Mouse (Mus musculus): ENCODE measurements around the gene Trim80. TPM values are rescaled to one million over a fixed set of nuclear protein-coding genes. Genes with fewer than 3 reads are reported as not detected.
A peak's percentile ranks its signal among the peaks of the same experiment; 100 is the strongest.
"Not testable (repeated sequence)": the region's sequence is repeated elsewhere in the genome, so short reads cannot be mapped to it uniquely, and the experiment has no call there.

Trim80 gene
- polyA plus RNA-seq, 1 experiment from 2014 or later, result not detected

DNA sequence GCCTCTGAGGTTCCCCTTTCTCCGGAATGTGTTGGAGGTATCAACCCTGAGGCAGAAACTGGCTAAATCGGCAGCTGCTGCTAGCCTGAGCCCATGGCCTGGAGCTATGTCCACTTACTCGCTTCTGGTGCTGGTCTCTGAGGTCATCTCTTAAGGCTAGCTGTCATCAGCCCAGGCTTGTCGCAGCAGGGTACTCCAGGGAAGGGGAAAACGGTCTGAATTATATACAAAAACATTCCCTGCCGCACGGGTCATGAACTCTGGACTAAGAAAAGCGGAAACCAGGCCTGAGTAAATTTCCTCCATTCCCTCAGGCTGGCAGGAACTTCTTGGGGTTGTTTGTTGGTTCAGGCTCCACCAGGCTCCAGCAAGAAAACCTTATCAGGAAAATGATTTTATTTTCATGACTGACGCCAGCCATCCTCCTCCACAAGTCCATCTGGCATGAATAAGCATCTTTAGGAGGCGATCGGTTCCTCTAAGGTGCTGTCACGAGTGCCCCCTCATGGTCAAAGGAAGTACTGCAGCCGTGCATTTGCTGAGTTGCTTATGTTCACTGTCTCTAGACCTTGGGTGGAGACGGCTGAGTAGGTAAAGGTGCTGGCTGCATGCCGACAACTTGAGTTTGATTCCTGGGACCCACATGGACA is 33.4 kb downstream of the Trim80 start:
- Histone ChIP-seq H3K4me2 (replicated peaks) (peak overlapping the region; percentile 3; the same call in 1 of the 2 replicates), H3K27ac (no peak overlapping the region), H3K9ac (no peak overlapping the region), H3K4me1 (peaks cover 24% of the 10 kb centered on the region), H3K36me3 (no peaks in the 10 kb centered on the region), H3K9me3 (no peaks in the 10 kb centered on the region), H3K27me3 (replicated peaks) (no peaks in the 10 kb centered on the region), H3K4me3 (no peak overlapping the region)
- ATAC-seq (ENCODE audit: low FRiP score, low read depth), result no peak
- WGBS, result 23% methylated on average over 15 of the region's 15 CpGs

DNA sequence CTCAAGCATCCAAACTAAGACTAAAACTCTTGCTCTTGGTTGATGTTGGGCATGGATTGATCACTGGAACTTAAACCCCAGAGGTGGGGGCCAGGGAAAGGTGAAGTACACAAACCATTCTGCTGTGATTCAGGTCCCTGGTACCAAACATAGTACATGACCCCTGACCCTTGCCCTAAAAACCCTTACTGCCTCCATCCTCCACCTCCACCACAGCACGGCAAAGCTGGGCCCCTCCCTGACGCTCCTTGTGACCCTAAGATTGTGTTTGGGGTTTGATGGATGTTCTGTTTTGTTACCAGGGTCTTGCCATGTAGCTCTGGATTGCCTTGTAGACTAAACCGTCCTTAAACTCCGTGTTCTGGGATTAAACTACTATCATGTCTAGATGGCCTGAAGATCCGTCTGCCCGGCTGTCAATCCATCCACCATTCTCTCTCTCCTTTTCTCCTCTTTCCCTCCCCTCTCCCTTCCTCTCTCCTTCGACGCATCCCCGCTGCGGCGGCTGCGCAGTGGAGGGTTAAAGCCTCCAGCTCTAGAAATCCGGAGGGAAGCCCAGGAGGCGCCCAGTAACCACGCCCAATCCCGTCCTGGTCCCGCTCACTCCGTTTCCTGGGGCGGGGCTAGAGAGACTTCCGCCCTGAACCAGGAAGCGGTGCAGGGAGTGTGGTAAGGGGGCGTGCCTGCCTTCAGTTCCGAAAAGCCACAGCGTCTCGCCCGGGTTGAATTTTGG is 34.8 kb downstream of the Trim80 start, which contains the start of gene Armc7:
Armc7 (plus strand) TSS at position 643 of the 733 bp plus-strand sequence.
- Histone ChIP-seq H3K4me1 (peaks cover 24% of the 10 kb centered on the region), H3K9me3 (no peaks in the 10 kb centered on the region), H3K4me2 (replicated peaks) (peak within 1 kb of the TSS; percentile 98), H3K27ac (peak within 1 kb of the TSS; percentile 17; the same call in 1 of the 2 replicates), H3K4me3 (peak within 1 kb of the TSS; percentile 82), H3K36me3 (no peaks in the 10 kb centered on the region), H3K9ac (peak within 1 kb of the TSS; percentile 79), H3K27me3 (replicated peaks) (no peaks in the 10 kb centered on the region)
- peak; percentile 95 for ATAC-seq (ENCODE audit: low FRiP score, low read depth)
- under 1% methylated on average over 26 of the region's 26 CpGs for whole genome bisulfite sequencing

- ATAC-seq (ENCODE audit: low FRiP score, low read depth), result no peak
- Histone ChIP-seq H3K27me3 (replicated peaks) (no peaks in the 10 kb centered on the region), H3K4me3 (peak overlapping the region; percentile 82), H3K4me2 (replicated peaks) (peak overlapping the region; percentile 98), H3K9ac (peak overlapping the region; percentile 79), H3K36me3 (no peaks in the 10 kb centered on the region), H3K4me1 (peaks cover 24% of the 10 kb centered on the region), H3K27ac (no peak overlapping the region), H3K9me3 (no peaks in the 10 kb centered on the region)
- 6% methylated on average over 28 of the region's 28 CpGs for WGBS
Measured at GRCm38 (mm10) chr11:115475758-115476237, 35.5 kb downstream of the Trim80 start.

DNA sequence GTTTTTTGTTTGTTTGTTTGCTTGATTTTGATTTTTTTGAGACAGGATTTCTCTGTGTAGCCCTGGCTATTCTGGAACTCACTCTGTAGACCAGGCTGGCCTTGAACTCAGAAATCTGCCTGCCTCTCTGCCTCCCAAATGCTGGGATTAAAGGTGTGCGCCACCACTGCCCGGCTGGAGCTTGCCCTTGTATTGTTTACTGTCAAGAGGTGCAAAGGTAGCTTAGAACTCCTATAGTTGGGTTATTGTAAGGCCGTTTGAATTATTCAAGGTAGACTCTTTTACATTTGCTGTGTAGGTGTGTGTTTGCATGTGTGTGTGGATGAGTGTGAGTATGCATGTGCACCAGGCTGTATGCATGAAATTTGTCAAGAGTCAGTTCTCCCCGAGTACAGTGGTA is 36.3 kb downstream of the Trim80 start:
- Histone ChIP-seq H3K4me1 (peaks cover 24% of the 10 kb centered on the region), H3K4me2 (replicated peaks) (peak overlapping the region; percentile 98)
- whole genome bisulfite sequencing, result 86% methylated on average over 4 of the region's 4 CpGs
- not testable (repeated sequence) for H3K4me3 ChIP-seq; H3K36me3 ChIP-seq; ATAC-seq (ENCODE audit: low FRiP score, low read depth); H3K27ac ChIP-seq; H3K9ac ChIP-seq; H3K27me3 ChIP-seq (replicated peaks); H3K9me3 ChIP-seq

GRCm38 (mm10) chr11:115477388-115477787 is 37.0 kb downstream of the Trim80 start:
- ATAC-seq (ENCODE audit: low FRiP score, low read depth); H3K36me3 ChIP-seq; H3K27me3 ChIP-seq (replicated peaks); H3K4me3 ChIP-seq; H3K4me2 ChIP-seq (replicated peaks); H3K27ac ChIP-seq; H3K9me3 ChIP-seq; H3K9ac ChIP-seq: not testable (repeated sequence)
- H3K4me1 ChIP-seq, result peaks cover 24% of the 10 kb centered on the region
- WGBS, result 86% methylated on average over 7 of the region's 7 CpGs

DNA sequence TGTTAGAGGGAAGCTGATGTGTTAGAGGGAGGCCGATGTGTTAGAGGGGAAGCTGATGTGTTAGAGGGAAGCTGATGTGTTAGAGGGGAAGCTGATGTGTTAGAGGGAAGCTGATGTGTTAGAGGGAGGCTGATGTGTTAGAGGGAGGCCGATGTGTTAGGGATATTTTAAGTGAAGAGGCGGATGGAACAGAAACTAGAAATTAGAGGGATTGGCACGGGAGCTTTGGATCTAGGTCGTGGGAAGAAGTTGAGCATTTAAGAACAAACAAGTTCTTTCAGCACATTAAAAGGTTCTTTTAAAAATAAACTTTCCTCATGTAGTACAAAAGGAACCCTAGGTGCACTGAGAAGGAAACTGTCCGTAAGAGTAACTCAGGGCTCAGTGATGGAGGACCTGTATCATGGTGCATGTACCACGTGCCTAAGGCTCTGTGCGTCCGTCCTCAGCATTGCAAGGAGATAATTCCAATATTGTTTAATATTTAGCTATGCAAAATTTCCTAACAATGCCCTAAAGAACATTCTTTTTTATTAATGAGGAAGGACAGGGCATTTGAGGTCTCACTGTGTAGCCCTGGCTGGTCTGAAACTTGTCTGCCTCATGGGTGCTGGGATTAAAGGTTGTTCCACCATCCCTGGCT is 38.1 kb downstream of the Trim80 start:
- Histone ChIP-seq H3K36me3 (no peaks in the 10 kb centered on the region), H3K4me1 (peaks cover 21% of the 10 kb centered on the region), H3K27ac (no peak overlapping the region), H3K27me3 (replicated peaks) (no peaks in the 10 kb centered on the region), H3K4me2 (replicated peaks) (no peak overlapping the region), H3K4me3 (no peak overlapping the region), H3K9ac (no peak overlapping the region), H3K9me3 (no peaks in the 10 kb centered on the region)
- ATAC-seq (ENCODE audit: low FRiP score, low read depth), result no peak
- 88% methylated on average over 9 of the region's 9 CpGs for WGBS

GRCm38 (mm10) chr11:115481553-115482259 is 41.4 kb downstream of the Trim80 start:
- no peaks in the 10 kb centered on the region for H3K27me3 ChIP-seq (replicated peaks)
- H3K9me3 ChIP-seq, result no peaks in the 10 kb centered on the region
- 83% methylated on average over 6 of the region's 6 CpGs for WGBS
- H3K27ac ChIP-seq, result no peak overlapping the region
- H3K4me3 ChIP-seq, result no peak overlapping the region
- no peak for ATAC-seq (ENCODE audit: low FRiP score, low read depth)
- no peak overlapping the region for H3K4me2 ChIP-seq (replicated peaks)
- 0 out of 2 replicates have a peak, but pooled peaks cover 5% of the 10 kb centered on the region for H3K36me3 ChIP-seq
- H3K9ac ChIP-seq, result no peak overlapping the region
- H3K4me1 ChIP-seq, result peaks cover 2% of the 10 kb centered on the region; the same call in 1 of the 2 replicates

DNA sequence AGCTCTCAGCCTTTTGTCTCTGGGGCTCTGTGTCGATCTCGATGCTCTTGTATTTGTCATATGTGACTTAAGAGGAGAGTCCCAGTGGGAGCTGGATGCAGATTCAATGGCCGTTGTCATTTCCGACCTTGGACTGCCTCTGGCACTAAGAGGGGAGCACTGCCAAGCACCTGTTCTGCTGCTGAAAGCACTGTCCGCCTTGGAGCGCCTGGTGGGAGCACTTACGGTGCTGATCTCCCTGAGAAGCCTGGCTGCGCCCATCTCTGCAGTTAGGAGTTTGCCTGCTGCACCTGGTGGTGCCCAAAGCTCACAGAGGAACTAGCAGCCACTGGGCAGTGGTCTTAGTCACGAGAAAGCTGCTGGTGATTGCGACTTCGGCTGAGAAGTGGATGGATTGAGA is 42.9 kb downstream of the Trim80 start:
- WGBS, result 71% methylated on average over 11 of the region's 11 CpGs
- Histone ChIP-seq H3K27ac (no peak overlapping the region), H3K4me3 (no peak overlapping the region), H3K4me2 (replicated peaks) (no peak overlapping the region), H3K36me3 (0 out of 2 replicates have a peak, but pooled peaks cover 5% of the 10 kb centered on the region), H3K9ac (no peak overlapping the region), H3K9me3 (no peaks in the 10 kb centered on the region), H3K27me3 (replicated peaks) (no peaks in the 10 kb centered on the region), H3K4me1 (no peaks in the 10 kb centered on the region; the same call in 1 of the 2 replicates)
- no peak for ATAC-seq (ENCODE audit: low FRiP score, low read depth)

DNA sequence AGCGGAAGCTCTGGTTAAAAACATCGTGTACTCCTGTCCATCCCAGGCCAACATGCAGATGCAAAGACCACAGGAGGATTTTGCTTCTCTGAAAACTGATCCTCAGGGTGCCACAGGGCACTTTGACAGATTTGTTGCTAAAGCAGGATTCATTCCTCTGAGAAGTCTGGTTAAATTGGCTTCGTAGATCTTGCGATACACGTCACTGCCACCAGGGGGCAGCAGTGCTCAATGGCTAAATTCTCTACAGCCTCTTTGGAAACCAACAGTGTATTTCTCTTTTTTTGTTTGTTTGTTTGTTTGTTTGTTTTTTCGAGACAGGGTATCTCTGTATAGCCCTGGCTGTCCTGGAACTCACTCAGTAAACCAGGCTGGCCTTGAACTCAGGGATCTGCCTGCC is 43.4 kb downstream of the Trim80 start:
- H3K4me2 ChIP-seq (replicated peaks), result no peak overlapping the region
- ATAC-seq (ENCODE audit: low FRiP score, low read depth), result no peak
- H3K36me3 ChIP-seq, result peaks cover 8% of the 10 kb centered on the region
- H3K4me1 ChIP-seq, result no peaks in the 10 kb centered on the region; the same call in 1 of the 2 replicates
- H3K9ac ChIP-seq, result no peak overlapping the region
- no peak overlapping the region for H3K4me3 ChIP-seq
- H3K27me3 ChIP-seq (replicated peaks), result no peaks in the 10 kb centered on the region
- H3K27ac ChIP-seq, result no peak overlapping the region
- 18% methylated on average over 6 of the region's 6 CpGs for WGBS
- no peaks in the 10 kb centered on the region for H3K9me3 ChIP-seq

DNA sequence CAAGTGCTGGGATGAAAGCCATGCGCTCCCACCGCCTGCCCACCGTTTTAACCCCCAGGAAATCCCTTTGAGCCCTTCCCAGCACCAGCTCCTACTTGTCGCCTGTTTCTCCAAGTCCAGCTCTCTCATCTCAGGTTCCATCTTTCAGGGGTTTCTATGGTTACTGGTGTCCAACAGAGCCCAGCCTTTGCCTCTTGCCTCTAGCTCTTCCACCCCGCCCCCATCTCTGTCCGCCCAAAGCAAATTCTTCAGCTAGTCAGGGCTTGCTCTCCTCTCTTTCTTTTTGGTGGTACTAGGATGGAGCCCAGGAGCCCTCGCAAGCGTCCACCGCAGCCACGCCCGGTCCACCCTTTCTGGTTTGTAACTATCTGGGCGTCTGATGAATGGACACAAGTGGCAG is 44.8 kb downstream of the Trim80 start:
- H3K4me1 ChIP-seq, result no peaks in the 10 kb centered on the region; the same call in 1 of the 2 replicates
- no peak overlapping the region for H3K27ac ChIP-seq
- no peaks in the 10 kb centered on the region for H3K9me3 ChIP-seq
- H3K9ac ChIP-seq, result no peak overlapping the region
- ATAC-seq (ENCODE audit: low FRiP score, low read depth), result no peak
- no peak overlapping the region for H3K4me3 ChIP-seq
- no peak overlapping the region for H3K4me2 ChIP-seq (replicated peaks)
- H3K27me3 ChIP-seq (replicated peaks), result no peaks in the 10 kb centered on the region
- peaks cover 20% of the 10 kb centered on the region for H3K36me3 ChIP-seq
- 59% methylated on average over 12 of the region's 12 CpGs for WGBS

DNA sequence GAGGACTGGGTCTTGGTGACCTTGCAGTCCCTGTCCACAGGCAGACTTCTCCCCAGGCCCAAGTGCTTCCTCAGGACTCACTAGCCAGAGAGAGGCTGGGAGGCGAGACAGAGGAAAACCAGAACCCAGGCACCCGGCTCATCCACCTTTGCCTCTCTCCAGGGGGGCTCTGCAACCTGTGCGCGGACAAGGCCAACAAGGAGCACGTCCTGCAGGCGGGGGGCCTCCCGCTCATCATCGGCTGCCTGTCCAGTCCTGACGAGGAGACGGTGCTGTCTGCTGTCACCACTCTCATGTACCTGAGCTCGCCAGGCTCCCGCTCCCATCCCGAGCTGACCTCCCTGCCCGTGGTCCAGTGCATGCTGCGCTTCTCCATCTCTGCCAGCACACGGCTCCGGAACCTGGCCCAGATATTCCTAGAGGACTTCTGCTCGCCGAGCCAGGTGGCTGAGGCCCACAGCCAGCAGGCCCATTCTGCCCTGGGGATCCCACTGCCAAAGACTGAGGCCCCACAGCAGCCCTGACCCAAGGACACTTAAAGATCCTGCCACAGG is 48.3 kb downstream of the Trim80 start:
- H3K4me3 ChIP-seq, result no peak overlapping the region
- WGBS, result 90% methylated on average over 19 of the region's 19 CpGs
- no peaks in the 10 kb centered on the region for H3K9me3 ChIP-seq
- H3K9ac ChIP-seq, result no peak overlapping the region
- no peaks in the 10 kb centered on the region for H3K27me3 ChIP-seq (replicated peaks)
- H3K4me2 ChIP-seq (replicated peaks), result no peak overlapping the region
- H3K4me1 ChIP-seq, result peaks cover 18% of the 10 kb centered on the region
- H3K27ac ChIP-seq, result no peak overlapping the region
- ATAC-seq (ENCODE audit: low FRiP score, low read depth), result no peak
- H3K36me3 ChIP-seq, result peaks cover 20% of the 10 kb centered on the region

Data from neural tube, embryonic 12.5 days (tissue).